Mouse (Mus musculus) layer of hippocampus, adult 11-12 months (tissue): ENCODE data around the gene Cspg5.
A peak's percentile ranks its signal among the peaks of the same experiment; 100 is the strongest.

Experiments
- DNase-seq: peaks from one replicate; pipeline ENCODE4 v3.0.0; 2022; ENCODE audit warnings: low spot score

The Cspg5 gene

DNA sequence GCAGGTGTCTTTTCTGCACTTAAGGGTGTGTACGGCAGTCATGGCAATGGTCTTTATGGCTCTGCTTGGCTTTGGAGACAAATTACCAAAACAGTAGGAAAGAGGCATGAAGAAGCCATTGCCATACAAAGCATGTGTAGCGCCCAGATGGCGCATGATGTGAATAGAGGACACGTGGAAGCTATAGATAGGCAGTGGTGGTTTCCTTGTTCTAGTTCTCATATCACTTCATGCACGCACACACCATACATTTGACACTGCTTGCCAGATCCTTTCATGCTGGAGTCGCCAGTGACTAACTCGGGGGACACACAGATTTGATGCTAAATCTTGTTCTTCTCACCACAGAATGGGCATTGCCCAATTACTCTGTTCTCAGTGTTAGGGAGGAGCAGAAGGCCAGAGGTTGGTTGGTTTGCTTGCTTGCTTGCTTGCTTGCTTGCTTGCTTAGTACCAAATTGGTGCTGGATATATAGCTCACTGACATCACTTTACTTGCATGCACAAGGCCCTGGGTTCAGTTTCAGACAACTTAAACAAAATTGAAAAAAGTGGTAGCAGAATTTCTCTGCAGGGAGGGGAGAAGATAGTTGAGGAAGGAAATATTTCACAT, at the start of gene Cspg5:
Gene Cspg5, plus strand, starts transcription at position 563 of the 613 bp plus-strand sequence.
- DNase-seq, result no peak

DNA sequence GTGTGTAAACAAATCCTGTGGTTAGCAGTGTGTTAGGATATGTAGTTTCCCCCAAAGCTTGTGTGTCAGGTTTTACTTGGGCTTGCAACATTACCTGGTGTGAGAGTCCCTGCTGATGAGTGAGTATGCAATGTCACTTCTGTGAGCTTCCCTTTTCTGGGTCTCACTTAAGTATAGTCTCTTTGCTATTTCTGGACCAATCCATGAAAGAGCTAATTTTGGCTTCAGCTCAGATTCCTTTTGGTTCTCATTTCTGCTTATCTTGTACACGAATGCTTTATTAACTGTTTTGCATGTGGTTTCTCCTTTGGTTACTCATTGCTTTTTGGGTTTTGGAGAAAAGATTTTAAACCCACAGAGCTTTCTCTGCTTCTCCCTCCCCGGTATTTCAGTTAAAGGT, 43.7 kb upstream of the Cspg5 start:
- no peak for DNase-seq

DNA sequence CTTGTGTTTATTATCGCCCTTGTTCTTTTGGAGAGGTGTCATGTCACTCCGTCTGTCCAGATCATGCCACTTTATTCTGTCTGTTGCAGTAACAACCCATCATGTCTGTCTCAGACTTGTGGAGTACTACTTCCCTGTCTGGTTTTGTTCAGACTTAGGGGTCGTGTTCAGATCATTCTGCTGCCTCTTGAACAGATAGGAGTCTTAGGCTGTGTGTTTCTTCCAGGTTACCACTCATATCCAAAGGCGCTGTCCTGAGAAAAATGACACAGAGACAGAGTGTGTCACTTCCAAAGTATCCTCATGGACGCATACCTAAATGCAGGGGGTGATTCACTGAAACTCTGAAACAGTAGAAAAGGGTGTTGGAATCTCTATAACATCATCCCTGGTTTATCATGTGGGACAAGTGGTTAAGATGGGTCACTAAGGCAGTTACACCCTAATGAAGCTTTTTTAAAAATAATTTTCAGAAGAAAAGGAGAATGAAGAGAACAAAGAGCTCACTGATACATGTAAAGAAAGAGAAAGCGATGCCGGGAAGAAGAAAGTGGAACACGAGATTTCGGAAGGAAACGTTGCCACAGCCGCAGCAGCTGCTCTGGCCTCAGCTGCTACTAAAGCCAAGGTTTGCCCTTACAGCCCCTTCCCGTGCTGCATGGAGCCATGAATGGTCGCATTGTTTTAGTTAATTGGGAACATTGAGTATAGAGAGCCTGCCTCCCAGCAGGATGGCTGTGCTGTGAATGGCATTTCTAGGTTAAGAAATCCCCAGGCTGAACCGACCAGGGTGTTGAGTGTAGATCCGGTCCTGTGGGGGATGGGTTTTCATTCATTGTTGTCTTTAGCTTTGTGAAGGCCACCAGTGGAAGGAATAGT, 37.8 kb upstream of the Cspg5 start:
- DNase-seq, result peak; percentile 69

DNA sequence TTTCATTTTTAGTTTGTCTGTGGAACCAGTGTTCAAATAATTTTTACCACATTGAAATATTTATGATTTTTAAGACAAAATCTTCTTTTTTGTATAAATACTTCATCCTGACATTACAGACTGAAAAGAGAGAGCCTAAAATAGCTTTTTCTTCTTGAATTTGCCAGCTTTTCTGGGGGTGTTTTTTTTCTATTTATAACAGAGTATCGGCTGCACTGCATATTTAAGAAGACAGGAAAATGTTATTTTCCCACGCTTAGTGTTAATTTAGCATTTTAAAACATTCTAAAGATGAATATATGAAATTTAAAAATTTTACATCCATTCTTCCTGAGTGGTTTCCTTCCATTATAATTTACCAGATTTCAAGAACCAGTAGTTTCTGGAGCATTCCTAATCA, 37.1 kb upstream of the Cspg5 start:
- DNase-seq, result no peak

DNA sequence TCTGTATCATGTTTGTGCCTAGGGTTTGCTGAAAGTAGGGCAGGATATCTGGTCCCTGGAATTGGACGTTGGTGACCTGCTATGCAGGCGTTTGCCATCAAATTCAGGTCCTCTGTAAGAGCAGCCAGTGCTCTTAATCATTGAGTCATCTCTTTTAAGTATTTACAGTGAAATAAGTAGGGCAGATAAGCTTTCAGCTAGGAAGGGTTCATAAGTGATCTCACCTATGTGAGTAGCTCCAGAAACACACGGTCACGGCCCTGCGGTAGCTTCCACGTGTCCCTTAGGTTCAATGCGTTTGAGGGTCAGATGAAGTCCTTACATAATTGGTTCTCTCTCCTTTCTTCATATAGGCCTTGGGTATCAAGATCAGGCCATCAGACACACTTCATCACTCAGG, 35.3 kb upstream of the Cspg5 start:
- DNase-seq, result no peak

DNA sequence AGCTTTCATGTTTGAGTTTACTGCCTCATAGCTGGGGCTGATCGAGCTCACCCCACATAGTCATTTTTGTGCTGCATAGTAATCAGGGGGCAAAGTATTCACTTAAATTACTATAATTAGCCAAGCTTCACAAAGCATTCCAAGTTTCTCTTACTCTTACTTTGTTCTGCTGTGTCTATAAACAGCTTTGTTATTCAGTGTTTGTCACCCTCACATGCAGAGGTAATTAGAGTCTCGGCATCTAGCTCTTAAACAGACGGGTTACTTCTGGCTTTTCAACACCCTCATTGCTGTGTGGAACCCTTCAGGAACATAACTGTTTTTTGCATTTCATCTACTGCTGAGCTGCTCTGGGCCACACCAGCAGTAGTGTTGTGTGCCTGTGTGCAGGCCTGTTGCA, 34.6 kb upstream of the Cspg5 start:
- no peak for DNase-seq

DNA sequence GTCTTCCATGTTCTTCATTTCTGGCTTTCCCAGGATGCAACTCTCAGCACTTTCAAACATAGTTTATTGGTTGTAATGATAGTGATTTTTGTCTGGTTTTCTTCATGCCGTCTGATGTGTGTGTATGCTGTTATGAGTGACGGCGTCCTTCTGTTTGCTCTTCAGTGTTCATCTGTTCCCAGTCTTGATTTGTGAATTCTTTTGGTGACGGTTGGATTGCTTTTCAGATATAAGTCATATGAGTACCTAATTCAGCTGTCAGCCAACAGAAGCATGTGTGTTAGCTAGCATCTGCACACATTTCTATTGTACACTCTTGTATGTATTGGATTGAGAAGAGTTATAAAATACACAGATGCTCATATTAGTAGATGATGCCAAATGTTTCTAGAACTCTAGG, 19.3 kb upstream of the Cspg5 start:
- no peak for DNase-seq

DNA sequence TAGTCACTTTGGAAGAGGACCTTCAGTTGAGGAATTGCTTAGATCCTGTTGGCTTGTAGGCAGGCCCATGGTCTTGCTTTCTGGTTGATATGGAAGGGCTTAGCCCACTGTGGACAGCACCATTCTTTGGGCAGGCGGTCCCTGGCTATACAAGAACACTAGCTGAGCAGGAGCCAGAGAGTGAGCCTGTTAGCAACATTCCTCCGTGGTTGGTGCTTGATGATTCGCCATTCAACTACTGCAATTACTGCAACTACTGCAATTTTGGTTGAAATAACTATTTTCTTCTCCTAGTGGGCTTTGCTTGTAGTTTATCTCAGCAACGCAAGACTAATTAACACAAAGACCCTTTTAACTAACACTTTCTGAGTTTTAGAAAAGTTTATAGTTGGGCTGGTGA, 17.4 kb upstream of the Cspg5 start:
- no peak for DNase-seq

DNA sequence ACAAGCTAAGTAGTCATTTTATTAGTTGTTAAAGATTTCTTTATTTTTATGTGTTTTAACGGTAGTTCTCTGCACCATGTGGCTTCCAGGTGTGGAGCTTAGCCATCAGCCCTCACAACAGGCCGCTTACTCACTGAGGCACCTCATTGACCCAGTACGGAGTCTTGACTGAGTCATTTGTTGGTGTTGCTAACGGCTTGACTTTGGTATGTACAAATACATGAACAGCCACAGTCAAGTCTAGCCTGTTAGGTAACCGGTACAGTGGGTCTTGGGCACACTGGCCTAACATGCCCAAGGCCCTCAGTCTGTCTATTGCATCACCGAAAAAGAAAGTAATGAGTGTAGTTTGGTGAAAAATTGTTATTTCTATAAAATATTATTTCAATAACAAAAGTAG, 14.9 kb upstream of the Cspg5 start:
- no peak for DNase-seq

DNA sequence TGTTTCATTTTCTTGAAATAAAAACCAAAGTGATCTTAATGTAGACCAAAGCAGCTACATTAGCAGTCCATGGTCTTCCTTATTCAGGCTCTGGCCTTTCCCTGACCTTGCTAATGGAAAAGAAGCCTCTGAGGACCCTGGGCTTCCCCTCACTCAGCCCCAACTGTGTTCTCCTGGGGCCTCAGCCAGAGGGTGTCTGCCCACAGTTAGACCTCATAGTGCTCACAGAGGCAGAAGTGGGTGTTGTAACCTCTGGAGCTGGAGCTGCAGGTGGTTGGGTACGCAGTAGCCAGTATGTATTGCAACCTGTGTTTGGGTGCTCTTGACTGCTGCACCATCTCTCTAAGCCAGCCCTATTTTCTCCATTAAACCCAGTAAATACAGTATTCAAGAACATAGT, 14.5 kb upstream of the Cspg5 start:
- DNase-seq, result no peak

DNA sequence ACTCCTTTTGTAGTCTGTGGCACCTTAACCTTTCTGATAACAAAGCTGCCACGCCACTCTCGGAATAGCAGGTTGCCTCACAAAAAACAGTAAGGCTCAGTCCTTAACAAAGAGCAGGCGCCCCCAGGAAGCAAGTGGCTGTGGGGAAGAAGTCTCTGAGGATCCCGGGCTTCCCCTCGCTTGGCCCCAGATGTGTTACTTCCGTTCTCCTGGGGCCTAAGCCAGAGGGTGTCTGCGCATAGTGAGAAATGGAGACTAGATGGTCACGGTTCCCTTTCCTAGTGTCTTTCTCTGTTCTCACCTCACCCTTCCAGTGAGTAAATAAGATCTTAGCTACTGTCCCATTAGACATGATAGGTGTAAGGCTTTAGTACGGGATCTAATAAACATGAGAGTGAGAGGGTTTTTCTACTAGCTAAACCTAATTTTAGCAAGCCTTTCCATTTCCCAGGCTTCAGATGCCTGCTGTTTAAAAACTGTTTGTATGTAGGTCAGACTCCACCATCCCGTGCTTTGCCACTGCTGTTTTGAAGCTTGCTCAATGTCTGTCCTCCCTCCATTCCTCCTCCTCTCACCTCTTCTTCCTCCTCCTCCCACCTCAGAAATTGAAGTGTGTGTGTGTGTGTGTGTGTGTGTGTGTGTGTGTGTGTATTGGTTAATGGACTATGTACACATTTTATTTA, 13.9 kb upstream of the Cspg5 start:
- no peak for DNase-seq

DNA sequence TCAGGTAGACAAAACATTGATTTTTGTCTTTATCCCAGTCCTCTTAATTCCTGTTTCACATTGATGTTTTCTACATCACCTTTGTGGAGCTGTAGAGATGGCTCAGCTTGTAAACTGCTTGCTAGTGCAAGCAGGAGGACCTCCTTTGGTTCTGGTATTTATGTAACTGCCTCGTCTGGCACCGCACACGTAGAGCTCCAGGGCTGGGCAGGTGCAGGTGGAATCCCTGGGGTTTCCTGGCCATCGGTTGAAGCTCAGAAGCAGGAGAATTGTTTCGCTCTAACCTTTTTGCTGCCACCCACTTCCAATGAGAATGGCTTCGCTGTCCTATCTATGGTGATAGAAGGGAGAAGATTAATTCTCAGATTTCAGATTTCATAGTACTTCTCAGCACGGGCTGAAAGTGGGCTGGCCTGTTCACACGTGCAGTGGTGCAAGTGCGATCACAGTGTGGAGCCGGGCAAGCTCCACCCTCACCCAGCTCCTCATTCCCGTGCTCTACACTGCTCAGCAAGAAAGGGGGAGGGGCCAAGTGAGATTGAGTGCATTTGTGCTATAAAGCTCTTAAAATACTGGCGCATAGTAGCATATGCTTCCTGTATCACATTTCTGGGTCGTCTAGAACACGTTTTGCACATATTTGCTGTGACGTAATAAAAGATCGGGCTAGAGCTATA, 13.1 kb upstream of the Cspg5 start:
- DNase-seq, result no peak

DNA sequence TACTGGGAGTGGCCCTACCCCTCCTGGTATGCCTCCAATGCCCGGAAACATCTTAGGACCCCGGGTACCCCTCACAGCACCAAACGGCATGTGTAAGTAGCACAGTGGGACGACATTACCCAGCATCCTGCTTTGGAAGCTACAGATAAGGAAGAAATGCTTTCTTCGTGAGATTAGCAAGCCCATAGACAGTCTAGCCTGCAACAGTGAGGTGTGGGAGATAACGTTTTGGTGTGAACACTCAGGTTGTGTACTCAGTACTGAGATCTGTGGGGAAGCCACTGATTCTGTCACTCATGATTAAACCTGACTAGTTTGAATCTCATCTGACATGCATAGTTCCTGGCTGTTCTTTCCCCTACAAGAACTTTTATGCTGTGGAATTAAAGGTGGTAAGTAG, 8.6 kb upstream of the Cspg5 start:
- DNase-seq, result no peak

DNA sequence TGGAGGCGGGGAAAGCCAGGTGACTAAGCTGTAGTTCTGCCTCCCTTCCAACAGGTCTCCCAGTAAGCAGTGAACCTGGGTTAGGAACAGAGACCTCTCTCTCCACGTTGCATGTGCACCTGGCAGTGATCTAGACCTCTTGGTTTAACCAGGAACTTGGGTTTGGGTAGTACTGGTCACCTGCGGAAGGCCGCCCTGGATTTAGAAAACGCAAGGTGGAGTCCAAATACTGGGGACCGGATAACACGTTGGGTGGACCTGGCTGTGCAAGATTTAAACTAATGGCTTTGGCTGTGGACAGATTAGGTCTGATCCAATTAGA, 945 bp downstream of the Cspg5 start:
- DNase-seq, result no peak

DNA sequence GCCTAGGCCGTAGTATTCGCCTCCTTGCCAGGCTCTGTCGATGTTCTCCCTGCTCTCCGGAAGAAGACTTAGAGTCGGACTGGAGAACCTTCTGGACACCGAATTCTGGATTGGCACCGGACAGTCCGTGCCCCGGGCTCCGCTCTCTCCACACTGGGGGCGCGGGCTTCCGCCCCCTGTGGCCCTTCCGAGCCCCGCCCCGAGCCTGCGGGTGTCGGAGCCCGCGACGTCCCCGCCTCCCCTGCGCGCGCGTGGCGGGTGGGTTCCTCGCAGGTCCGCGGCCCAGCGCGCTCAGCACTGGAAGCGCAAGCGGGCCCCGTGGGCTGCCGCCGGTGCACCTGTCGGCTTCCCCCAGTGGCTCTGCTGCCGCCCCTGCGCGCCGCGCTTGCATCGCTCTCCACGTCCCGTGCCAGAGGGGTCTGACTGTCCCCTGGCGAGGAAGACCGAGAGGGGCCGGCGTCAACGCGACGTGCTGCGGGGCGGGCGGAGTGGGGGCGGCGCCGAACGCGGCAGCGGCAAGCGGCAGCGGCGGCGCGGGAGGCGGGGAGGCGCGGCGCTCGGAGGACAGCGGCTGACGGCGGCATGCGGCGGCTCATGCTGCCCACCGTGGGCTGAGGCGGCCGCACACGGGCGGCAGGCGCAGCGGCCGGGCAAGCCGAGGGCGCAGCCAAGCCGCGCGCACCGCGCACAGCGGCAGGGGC, 1.5 kb downstream of the Cspg5 start:
- peak; percentile 57 for DNase-seq

DNA sequence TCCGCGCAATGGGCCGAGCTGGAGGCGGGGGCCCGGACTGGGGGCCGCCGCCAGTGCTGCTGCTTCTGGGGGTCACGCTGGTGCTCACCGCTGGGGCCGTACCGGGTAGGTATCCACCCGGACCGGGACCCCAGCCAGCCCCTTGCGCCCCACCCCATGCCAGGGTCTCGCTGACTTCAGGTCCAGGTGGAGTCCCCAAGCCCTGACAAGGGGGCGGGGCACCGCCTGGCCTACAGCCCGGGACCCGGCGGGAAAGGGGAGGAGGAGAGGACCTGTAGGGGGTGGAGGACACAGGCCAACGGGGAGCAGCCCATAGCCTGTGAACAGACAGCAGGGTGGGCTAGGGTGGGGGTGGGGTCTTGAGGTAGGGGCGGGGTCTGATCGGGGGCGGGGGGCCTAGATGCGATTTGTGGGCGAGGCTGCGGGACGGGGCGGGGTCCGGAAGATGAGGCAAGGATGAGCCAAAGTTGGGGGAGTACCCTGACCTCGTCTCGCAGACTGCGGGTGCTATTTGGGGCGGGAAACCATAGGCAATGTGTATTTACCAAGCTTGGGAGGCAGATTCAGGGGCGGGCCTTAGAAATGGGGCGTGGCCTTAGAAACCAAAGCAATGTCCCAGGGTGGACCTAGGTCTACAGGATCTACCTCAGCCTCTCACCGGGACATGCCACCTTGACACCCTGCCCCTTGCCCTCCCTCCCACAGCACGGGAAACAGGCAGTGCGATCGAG, 2.2 kb downstream of the Cspg5 start:
- peak; percentile 60 for DNase-seq

DNA sequence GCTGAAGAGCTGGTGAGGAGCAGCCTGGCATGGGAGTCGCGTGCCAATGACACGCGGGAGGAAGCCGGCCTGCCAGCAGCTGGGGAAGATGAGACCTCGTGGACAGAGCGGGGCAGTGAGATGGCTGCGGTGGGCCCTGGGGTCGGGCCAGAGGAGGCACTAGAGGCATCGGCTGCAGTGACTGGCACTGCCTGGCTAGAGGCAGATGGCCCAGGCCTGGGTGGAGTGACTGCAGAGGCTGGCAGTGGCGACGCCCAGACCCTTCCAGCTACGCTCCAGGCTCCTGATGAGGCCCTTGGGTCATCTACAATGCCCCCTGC, 2.7 kb downstream of the Cspg5 start:
- DNase-seq, result no peak

DNA sequence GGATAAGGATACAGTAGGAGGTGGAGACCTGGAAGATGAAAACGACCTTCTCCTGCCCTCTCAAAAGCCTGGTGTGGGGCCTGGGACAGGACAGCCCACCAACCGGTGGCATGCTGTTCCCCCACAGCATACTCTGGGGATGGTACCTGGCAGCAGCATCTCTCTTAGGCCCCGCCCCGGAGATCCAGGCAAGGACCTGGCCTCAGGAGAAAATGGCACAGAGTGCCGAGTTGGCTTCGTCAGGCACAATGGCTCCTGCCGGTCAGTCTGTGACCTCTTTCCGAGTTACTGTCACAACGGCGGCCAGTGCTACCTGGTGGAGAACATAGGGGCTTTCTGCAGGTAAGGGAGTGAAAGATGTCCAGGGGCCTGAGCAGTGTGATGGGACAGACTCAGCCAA, 3.5 kb downstream of the Cspg5 start:
- DNase-seq, result no peak

DNA sequence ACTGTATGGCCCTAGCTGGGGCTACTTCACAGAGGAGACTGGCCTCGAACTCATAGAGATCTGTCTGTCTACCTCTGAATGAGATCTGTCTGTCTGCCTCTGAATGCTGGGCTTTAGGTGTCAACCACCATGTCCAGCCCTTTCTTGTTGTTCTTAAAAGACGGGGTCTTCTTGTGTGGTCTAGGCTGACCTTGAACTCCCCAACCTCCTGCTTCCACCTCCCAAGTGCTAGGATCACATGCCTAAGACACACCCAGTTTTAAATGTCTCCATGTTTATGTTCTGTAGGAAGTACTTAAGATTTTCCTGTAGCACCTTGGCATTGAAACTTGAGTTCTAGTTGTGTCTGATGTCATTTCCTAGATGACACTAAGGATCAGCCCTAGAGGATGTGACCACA, 5.3 kb downstream of the Cspg5 start:
- no peak for DNase-seq

DNA sequence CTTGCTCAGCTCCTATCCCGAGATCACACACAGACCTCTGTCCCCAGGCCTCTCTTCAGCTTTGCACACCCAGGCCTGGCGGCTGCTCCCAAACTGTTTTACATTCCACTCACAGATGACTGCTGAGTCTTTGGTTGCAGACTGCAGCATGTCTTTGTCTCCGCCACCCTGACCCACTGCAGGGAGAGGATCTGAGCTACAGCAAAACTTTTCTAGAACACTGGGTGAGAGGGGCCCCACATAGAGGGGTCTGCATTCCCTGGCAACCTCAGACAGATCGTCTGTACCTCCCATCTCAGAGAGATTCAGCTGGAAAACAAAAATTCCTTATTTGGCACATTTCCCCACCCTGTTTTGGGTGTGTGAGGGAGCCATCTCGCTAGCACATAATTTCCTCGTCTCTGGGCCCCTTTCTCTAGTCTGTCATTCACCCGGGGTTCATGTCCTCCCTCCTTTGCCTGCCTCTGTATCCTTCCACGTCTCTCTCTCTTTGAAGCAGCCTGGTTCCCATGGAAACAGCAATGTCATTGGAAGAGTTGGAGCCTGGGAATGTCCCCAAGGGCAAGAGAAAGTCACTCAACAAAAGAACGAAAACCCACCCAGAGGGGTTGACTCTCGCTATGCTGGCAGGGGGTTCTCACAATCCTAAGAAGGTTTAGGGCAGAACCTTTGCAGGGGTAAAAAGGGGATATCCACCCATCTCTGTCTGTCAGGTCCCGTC, 6.4 kb downstream of the Cspg5 start:
- peak; percentile 67 for DNase-seq

DNA sequence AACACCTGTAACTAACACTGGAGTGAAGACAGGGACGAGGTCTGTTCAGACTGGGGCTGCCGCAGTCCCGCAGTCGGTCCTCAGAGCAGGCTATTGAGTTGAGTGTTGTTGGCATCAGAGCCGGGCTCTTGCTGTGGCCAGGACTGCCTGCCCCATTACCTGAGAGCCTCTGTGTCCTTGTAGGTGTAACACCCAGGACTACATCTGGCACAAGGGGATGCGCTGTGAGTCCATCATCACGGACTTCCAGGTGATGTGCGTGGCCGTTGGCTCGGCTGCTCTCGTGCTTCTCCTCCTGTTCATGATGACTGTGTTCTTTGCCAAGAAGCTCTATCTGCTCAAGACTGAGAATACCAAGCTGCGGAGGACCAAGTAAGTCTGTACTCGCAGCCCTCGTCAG, 7.2 kb downstream of the Cspg5 start:
- DNase-seq, result peak; percentile 29
